Mouse (Mus musculus) ES-E14 (cell line): ENCODE measurements around the gene Sphk1. TPM values are rescaled to one million over a fixed set of nuclear protein-coding genes. Genes with fewer than 3 reads are reported as not detected.
A peak's percentile ranks its signal among the peaks of the same experiment; 100 is the strongest.

Experiments used
- DNase-seq: peaks from one replicate; pipeline ENCODE4 v3.0.0-alpha.2; 2013; ENCODE audit warnings: low read depth, low spot score
- H3K27ac ChIP-seq: 2 replicates; pipeline ENCODE4 v1.5.1; 2012; ENCODE audit warnings: low read depth, mild to moderate bottlenecking, low read length, moderate library complexity, mixed read lengths; ENCODE audit not compliant: poor library complexity, insufficient read depth, severe bottlenecking
- H3K36me3 ChIP-seq: 2 replicates; pipeline ENCODE4 v1.6.1; 2012; ENCODE audit warnings: mild to moderate bottlenecking, low read length, moderate library complexity, mixed read lengths; ENCODE audit not compliant: control insufficient read depth, poor library complexity, insufficient read depth, severe bottlenecking
- H3K4me1 ChIP-seq, 2 experiments: fragments of 150-350 bp in 1 of 2; sonication (generic) in 1 of 2; 2 replicates each; pipeline ENCODE4 v1.6.1; 2012; ENCODE audit warnings: low read length in 2 of 2, mild to moderate bottlenecking in 1 of 2, mixed read lengths in 1 of 2; ENCODE audit not compliant: control insufficient read depth in 2 of 2, insufficient read depth in 2 of 2, poor library complexity in 1 of 2
- H3K4me3 ChIP-seq, 2 experiments: fragments of 150-350 bp in 1 of 2; sonication (generic) in 1 of 2; 2 replicates each; pipeline ENCODE4 v1.5.1; 2012; ENCODE audit warnings: low read length in 2 of 2, low read depth in 1 of 2, mild to moderate bottlenecking in 1 of 2, mixed read lengths in 1 of 2; ENCODE audit not compliant: insufficient read depth in 1 of 2, poor library complexity in 1 of 2, severe bottlenecking in 1 of 2
- H3K9ac ChIP-seq: 2 replicates; pipeline ENCODE4 v1.6.1; 2012; ENCODE audit warnings: low read depth, mild to moderate bottlenecking, low read length, mixed read lengths; ENCODE audit not compliant: poor library complexity, insufficient read depth, severe bottlenecking
- H3K9me3 ChIP-seq: fragments of 150-350 bp; sonication (generic); 2 replicates; pipeline ENCODE4 v1.6.1; 2012; ENCODE audit warnings: low read depth, mild to moderate bottlenecking, low read length; ENCODE audit not compliant: control insufficient read depth, insufficient read depth
- CHD2 ChIP-seq: IDR thresholded peaks from 2 replicates; pipeline ENCODE4 v1.6.1; 2014; ENCODE audit warnings: mild to moderate bottlenecking, low read depth, low read length, inconsistent platforms
- HCFC1 ChIP-seq: IDR thresholded peaks from 2 replicates; pipeline ENCODE4 v1.6.1; 2012; ENCODE audit warnings: low read length, inconsistent platforms, borderline replicate concordance; ENCODE audit not compliant: insufficient read depth
- MAFK ChIP-seq: IDR thresholded peaks from 2 replicates; pipeline ENCODE4 v1.6.1; 2014; ENCODE audit warnings: mild to moderate bottlenecking, low read depth, low read length, inconsistent platforms; ENCODE audit not compliant: insufficient read depth
- ZC3H11A ChIP-seq: IDR thresholded peaks from 2 replicates; pipeline ENCODE4 v1.6.1; 2012; ENCODE audit warnings: low read depth, mild to moderate bottlenecking, inconsistent platforms, low read length, borderline replicate concordance
- ZNF384 ChIP-seq: IDR thresholded peaks from 2 replicates; pipeline ENCODE4 v1.6.1; 2012; ENCODE audit warnings: low read depth, low read length, inconsistent platforms
- in situ Hi-C, 2 experiments: fragments of 600-800 bp; cut with MboI; formaldehyde crosslinking; loops; one replicate each; pipeline ENCODE4 v1.15.1; 2025; ENCODE audit warnings: low sequenced_read_pairs in 2 of 2, inconsistent platforms in 1 of 2; ENCODE audit not compliant: unreplicated experiment in 2 of 2
- total RNA-seq: library from RNA; depleted of rRNA; stranded (reverse); fragments of 300-350 nt; gene quantifications from 2 replicates; pipeline ENCODE4 v1.2.3, GENCODE M21; 2012

Sphk1 gene
- total RNA-seq, 1 experiment, result 2.1 TPM

DNA sequence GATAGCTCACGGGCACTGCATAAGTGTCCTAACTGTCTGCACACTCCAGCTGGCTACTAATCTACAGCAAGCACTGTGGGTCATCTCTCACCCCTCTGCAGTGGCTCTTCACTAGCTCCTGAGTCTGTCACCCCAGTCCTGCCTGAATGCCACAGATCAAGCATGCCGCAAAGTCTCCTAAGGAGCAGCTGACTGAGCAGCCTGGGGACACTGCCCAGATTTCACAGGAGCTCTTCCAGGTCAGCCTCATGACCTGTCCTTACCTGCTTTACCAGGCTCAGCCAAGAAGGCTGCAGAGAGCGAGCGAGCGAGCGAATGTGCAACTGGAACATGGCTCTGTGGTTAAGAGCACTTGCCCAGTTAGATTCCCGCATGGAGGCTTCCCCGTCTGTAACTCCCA is 36.8 kb downstream of the Sphk1 start:
- TF ChIP-seq MAFK (no peak), ZC3H11A (no peak), ZNF384 (no peak), HCFC1 (no peak)

DNA sequence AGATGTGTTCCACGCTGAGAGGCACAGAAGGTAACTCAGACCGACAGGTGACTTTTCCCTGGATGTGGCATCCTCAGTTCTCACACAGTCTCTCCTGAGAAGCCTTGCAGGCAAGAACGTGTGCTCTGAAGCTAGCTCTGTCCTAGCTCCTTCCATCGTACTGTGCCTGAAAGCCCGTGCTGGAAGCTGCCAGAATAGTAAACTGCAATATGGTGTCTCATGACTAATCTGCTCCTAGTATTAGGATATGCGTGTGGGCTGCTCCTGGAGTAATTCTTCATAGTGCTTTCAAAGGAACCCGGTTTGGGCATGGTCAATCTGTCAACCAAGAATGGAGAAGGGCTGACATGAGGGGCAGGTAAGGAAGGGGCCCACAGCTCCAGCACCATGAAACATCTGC is 40.1 kb downstream of the Sphk1 start:
- peaks cover 9% of the 10 kb centered on the region; the same call in 1 of the 2 replicates for H3K36me3 ChIP-seq
- H3K4me1 ChIP-seq, result peaks cover 4 to 20% of the 10 kb centered on the region in 2 experiments
- H3K9ac ChIP-seq, result no peak overlapping the region
- no peaks in the 10 kb centered on the region for H3K9me3 ChIP-seq
- in situ Hi-C loops, result no loop called here
- H3K4me3 ChIP-seq, result no peak overlapping the region
- TF ChIP-seq HCFC1, result no peak
- no peak for TF ChIP-seq ZC3H11A
- no peak for TF ChIP-seq MAFK
- TF ChIP-seq CHD2, result no peak
- no peak for TF ChIP-seq ZNF384
- H3K27ac ChIP-seq, result no peak overlapping the region
- DNase-seq, result no peak

More for the DNA sequence above, 36.8 kb downstream of the Sphk1 start:
- DNase-seq, result no peak
- H3K4me3 ChIP-seq, result no peak overlapping the region
- in situ Hi-C loops, result no loop called here
- H3K27ac ChIP-seq, result no peak overlapping the region
- no peak overlapping the region for H3K9ac ChIP-seq
- peaks cover 6% of the 10 kb centered on the region; the same call in 1 of the 2 replicates for H3K36me3 ChIP-seq
- H3K4me1 ChIP-seq, result peaks cover 0 to 3% of the 10 kb centered on the region in 2 experiments; a peak in 1 of 4 replicates
- H3K9me3 ChIP-seq, result no peaks in the 10 kb centered on the region

DNA sequence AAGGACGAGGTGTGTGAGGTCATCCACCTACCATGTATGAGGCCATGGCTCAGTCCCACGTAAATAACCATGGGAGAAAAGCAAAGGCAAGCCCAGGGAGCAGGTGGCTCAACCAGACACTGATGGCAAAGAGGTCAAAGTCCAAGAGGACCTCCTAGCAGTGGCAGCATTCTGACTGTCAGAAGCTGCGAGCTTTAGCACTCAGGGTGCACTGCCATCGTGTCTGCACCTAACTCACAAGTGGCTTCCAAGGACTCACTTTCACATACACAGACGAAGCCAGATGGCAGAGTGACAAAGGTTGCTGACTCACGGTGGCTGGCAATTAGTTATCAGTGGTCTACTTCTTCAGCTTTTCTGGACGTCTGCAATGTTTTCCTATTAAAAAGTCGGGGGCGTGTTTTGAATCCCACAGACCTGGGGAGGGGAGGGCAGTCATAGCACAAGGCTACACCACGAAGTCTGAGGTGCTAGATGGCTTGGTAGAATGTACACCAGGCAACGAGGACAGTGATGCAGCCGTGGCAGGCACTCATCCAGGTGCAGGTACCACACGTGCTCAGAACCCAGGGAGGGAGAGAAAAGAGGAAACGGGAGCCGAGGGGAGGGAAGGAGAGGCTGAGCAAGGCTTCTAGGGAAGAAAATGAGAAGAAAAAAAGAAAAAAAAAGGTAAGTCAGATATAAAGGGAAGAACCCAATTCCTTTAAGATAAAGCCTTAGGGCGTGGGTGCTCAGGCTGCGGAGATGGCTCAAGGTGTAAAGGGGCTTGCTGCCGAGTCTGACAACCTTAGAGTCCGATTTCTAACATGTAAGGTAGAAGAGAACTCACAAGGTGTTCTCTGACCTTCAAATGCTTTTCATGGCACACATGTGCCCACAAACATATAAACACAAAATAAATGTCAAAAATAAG is 41.3 kb downstream of the Sphk1 start:
- no peaks in the 10 kb centered on the region for H3K9me3 ChIP-seq
- no peak overlapping the region for H3K27ac ChIP-seq
- peaks cover 9% of the 10 kb centered on the region; the same call in 1 of the 2 replicates for H3K36me3 ChIP-seq
- H3K4me1 ChIP-seq, result peaks cover 4 to 26% of the 10 kb centered on the region in 2 experiments
- DNase-seq, result no peak
- in situ Hi-C loops, result no loop called here
- no peak overlapping the region for H3K9ac ChIP-seq
- no peak overlapping the region for H3K4me3 ChIP-seq
- no peak for TF ChIP-seq ZNF384
- TF ChIP-seq CHD2, result no peak
- TF ChIP-seq MAFK, result no peak
- TF ChIP-seq HCFC1, result no peak
- TF ChIP-seq ZC3H11A, result no peak

DNA sequence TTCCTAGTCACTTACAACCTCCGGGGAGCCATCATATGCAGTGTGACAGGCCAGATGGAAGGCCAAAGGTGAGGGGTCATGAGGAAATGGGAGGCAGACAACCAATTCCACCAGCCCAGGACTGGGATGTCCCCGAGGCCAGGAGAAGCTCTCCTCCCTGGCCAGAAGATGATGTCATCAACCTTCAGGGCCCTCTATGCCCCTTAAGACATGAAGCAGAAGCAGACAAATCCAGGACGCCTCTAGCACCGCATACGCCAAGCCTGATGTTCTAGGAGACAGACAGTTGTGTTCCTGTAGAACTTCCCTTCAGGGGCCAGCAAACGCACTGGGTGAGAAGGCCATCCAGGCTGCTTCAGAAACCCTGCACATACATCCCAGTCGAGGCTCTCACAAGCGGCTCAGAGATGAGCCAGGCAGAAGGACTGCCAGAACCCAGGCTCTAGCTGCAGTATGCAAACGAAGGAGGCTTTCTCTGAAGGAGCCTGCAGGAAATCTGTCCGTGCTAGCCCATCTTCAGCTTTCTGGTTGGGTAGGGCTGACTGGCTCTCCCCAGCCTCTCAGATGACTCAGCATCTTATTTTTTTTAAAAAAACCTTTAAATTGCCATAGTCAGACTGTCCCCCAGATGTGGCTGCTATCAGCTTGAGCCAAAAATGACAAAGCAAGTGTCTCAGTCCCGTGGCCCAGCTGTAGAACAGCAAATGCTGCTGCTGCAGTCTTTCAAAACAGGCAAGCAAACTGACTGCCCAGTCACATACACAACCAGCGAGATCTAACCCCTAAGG is 42.2 kb downstream of the Sphk1 start:
- in situ Hi-C loops, result no loop called here
- Histone ChIP-seq H3K9me3 (no peaks in the 10 kb centered on the region), H3K36me3 (peaks cover 8% of the 10 kb centered on the region; the same call in 1 of the 2 replicates), H3K9ac (no peak overlapping the region), H3K27ac (peak overlapping the region; percentile 27; the same call in 1 of the 2 replicates), H3K4me3 (no peak overlapping the region), H3K4me1 (peaks cover 4 to 26% of the 10 kb centered on the region in 2 experiments)
- TF ChIP-seq MAFK (peak; percentile 70; the same call in 1 of the 2 replicates), CHD2 (no peak), HCFC1 (no peak), ZNF384 (0 out of 2 replicates have a peak, but pooled peaks have one; percentile 15), ZC3H11A (no peak)
- no peak for DNase-seq
